Mouse (Mus musculus): ENCODE results near the gene Madd. TPM values are rescaled to one million over a fixed set of nuclear protein-coding genes. Genes with fewer than 3 reads are reported as not detected.
"Not testable (repeated sequence)": the region's sequence is repeated elsewhere in the genome, so short reads cannot be mapped to it uniquely, and the experiment has no call there.

Gene Madd
- polyA plus RNA-seq, 1 experiment from 2014 or later, result 16.5 TPM

GRCm38 (mm10) chr2:91112491-91112890, 71.1 kb downstream of the Madd start:
- no peak overlapping the region for H3K9ac ChIP-seq
- 35% methylated on average over 4 of the region's 4 CpGs for WGBS
- H3K9me3 ChIP-seq, result no peaks in the 10 kb centered on the region
- H3K27ac ChIP-seq, result no peak overlapping the region
- H3K4me2 ChIP-seq, result no peak overlapping the region
- no peaks in the 10 kb centered on the region for H3K36me3 ChIP-seq
- H3K4me1 ChIP-seq, result 0 out of 2 replicates have a peak, but pooled peaks cover 9% of the 10 kb centered on the region
- ATAC-seq (ENCODE audit: insufficient number of reproducible peaks, insufficient read depth, low FRiP score, low TSS enrichment, low read depth), result no peak
- H3K27me3 ChIP-seq, result peaks cover 19% of the 10 kb centered on the region
- no peak overlapping the region for H3K4me3 ChIP-seq

- H3K27me3 ChIP-seq, result peaks cover 14% of the 10 kb centered on the region
- not testable (repeated sequence) for ATAC-seq (ENCODE audit: insufficient number of reproducible peaks, insufficient read depth, low FRiP score, low TSS enrichment, low read depth); H3K9me3 ChIP-seq; H3K9ac ChIP-seq; H3K4me2 ChIP-seq; H3K4me1 ChIP-seq; H3K36me3 ChIP-seq; H3K27ac ChIP-seq; H3K4me3 ChIP-seq
- 83% methylated on average over 3 of the region's 3 CpGs for WGBS
Measured at GRCm38 (mm10) chr2:91111832-91112231, 71.8 kb downstream of the Madd start.

GRCm38 (mm10) chr2:91110429-91110828, 73.2 kb downstream of the Madd start:
- no peak overlapping the region for H3K9ac ChIP-seq
- peaks cover 4% of the 10 kb centered on the region for H3K27me3 ChIP-seq
- 76% methylated on average over 6 of the region's 6 CpGs for WGBS
- no peak for ATAC-seq (ENCODE audit: insufficient number of reproducible peaks, insufficient read depth, low FRiP score, low TSS enrichment, low read depth)
- 0 out of 2 replicates have a peak, but pooled peaks cover 6% of the 10 kb centered on the region for H3K4me1 ChIP-seq
- no peak overlapping the region for H3K4me2 ChIP-seq
- H3K9me3 ChIP-seq, result no peaks in the 10 kb centered on the region
- no peak overlapping the region for H3K27ac ChIP-seq
- H3K36me3 ChIP-seq, result no peaks in the 10 kb centered on the region
- no peak overlapping the region for H3K4me3 ChIP-seq

- Histone ChIP-seq H3K4me3 (no peak overlapping the region), H3K36me3 (no peaks in the 10 kb centered on the region), H3K9me3 (no peaks in the 10 kb centered on the region), H3K27ac (no peak overlapping the region), H3K4me2 (no peak overlapping the region), H3K27me3 (peaks cover 3% of the 10 kb centered on the region; the same call in 1 of the 2 replicates), H3K4me1 (0 out of 2 replicates have a peak, but pooled peaks cover under 1% of the 10 kb centered on the region), H3K9ac (no peak overlapping the region)
- ATAC-seq (ENCODE audit: insufficient number of reproducible peaks, insufficient read depth, low FRiP score, low TSS enrichment, low read depth), result no peak
- WGBS, result 87% methylated on average over 5 of the region's 5 CpGs
Measured at GRCm38 (mm10) chr2:91109807-91110385, 73.7 kb downstream of the Madd start.

- Histone ChIP-seq H3K4me3 (no peak overlapping the region), H3K9ac (no peak overlapping the region), H3K27ac (no peak overlapping the region), H3K36me3 (no peaks in the 10 kb centered on the region), H3K9me3 (no peaks in the 10 kb centered on the region), H3K4me1 (no peaks in the 10 kb centered on the region), H3K27me3 (no peaks in the 10 kb centered on the region), H3K4me2 (no peak overlapping the region)
- WGBS, result 83% methylated on average over 5 of the region's 5 CpGs
- no peak for ATAC-seq (ENCODE audit: insufficient number of reproducible peaks, insufficient read depth, low FRiP score, low TSS enrichment, low read depth)
Measured at GRCm38 (mm10) chr2:91109241-91109640, 74.4 kb downstream of the Madd start.

GRCm38 (mm10) chr2:91108156-91108555, 75.5 kb downstream of the Madd start:
- no peak overlapping the region for H3K9ac ChIP-seq

GRCm38 (mm10) chr2:91101124-91101740, 82.4 kb downstream of the Madd start:
- ATAC-seq (ENCODE audit: insufficient number of reproducible peaks, insufficient read depth, low FRiP score, low TSS enrichment, low read depth), result peak; percentile 60; the same call in 1 of the 2 replicates
- 7% methylated on average over 7 of the region's 7 CpGs for WGBS
- no peaks in the 10 kb centered on the region for H3K9me3 ChIP-seq
- no peak overlapping the region; the same call in 1 of the 2 replicates for H3K27ac ChIP-seq
- no peaks in the 10 kb centered on the region for H3K4me1 ChIP-seq
- H3K4me3 ChIP-seq, result no peak overlapping the region
- 0 out of 2 replicates have a peak overlapping the region, but pooled peaks have one; percentile 36 for H3K9ac ChIP-seq
- H3K4me2 ChIP-seq, result no peak overlapping the region
- H3K27me3 ChIP-seq, result no peaks in the 10 kb centered on the region
- H3K36me3 ChIP-seq, result no peaks in the 10 kb centered on the region

More at GRCm38 (mm10) chr2:91108156-91108555, 75.5 kb downstream of the Madd start:
- H3K9me3 ChIP-seq, result no peaks in the 10 kb centered on the region
- WGBS, result 82% methylated on average over 3 of the region's 3 CpGs
- H3K4me1 ChIP-seq, result no peaks in the 10 kb centered on the region
- H3K27me3 ChIP-seq, result no peaks in the 10 kb centered on the region
- no peak for ATAC-seq (ENCODE audit: insufficient number of reproducible peaks, insufficient read depth, low FRiP score, low TSS enrichment, low read depth)
- H3K4me3 ChIP-seq, result no peak overlapping the region
- H3K36me3 ChIP-seq, result no peaks in the 10 kb centered on the region
- no peak overlapping the region for H3K27ac ChIP-seq
- H3K4me2 ChIP-seq, result no peak overlapping the region

- Histone ChIP-seq H3K9me3 (no peaks in the 10 kb centered on the region), H3K4me2 (no peak overlapping the region), H3K9ac (no peak overlapping the region), H3K4me1 (no peaks in the 10 kb centered on the region), H3K27ac (no peak overlapping the region), H3K4me3 (no peak overlapping the region), H3K36me3 (no peaks in the 10 kb centered on the region), H3K27me3 (no peaks in the 10 kb centered on the region)
- no peak for ATAC-seq (ENCODE audit: insufficient number of reproducible peaks, insufficient read depth, low FRiP score, low TSS enrichment, low read depth)
- 83% methylated on average over 2 of the region's 2 CpGs for WGBS
Measured at GRCm38 (mm10) chr2:91098156-91098555, 85.5 kb downstream of the Madd start.

GRCm38 (mm10) chr2:91097015-91097414, 86.6 kb downstream of the Madd start:
- Histone ChIP-seq H3K4me3 (no peak overlapping the region), H3K4me1 (no peaks in the 10 kb centered on the region), H3K9me3 (no peaks in the 10 kb centered on the region), H3K36me3 (no peaks in the 10 kb centered on the region), H3K9ac (peak overlapping the region; percentile 27; the same call in 1 of the 2 replicates), H3K4me2 (no peak overlapping the region), H3K27me3 (no peaks in the 10 kb centered on the region), H3K27ac (no peak overlapping the region)
- no peak for ATAC-seq (ENCODE audit: insufficient number of reproducible peaks, insufficient read depth, low FRiP score, low TSS enrichment, low read depth)
- 88% methylated on average over 10 of the region's 10 CpGs for whole genome bisulfite sequencing

- Histone ChIP-seq H3K36me3 (no peaks in the 10 kb centered on the region), H3K4me3 (no peak overlapping the region), H3K4me2 (no peak overlapping the region), H3K27ac (no peak overlapping the region), H3K27me3 (no peaks in the 10 kb centered on the region), H3K9me3 (no peaks in the 10 kb centered on the region), H3K4me1 (no peaks in the 10 kb centered on the region), H3K9ac (peak overlapping the region; percentile 27; the same call in 1 of the 2 replicates)
- ATAC-seq (ENCODE audit: insufficient number of reproducible peaks, insufficient read depth, low FRiP score, low TSS enrichment, low read depth), result no peak
- WGBS, result 70% methylated on average over 14 of the region's 14 CpGs
Measured at GRCm38 (mm10) chr2:91096524-91096923, 87.1 kb downstream of the Madd start.

GRCm38 (mm10) chr2:91090827-91091226, 92.8 kb downstream of the Madd start:
- Histone ChIP-seq H3K4me2 (no peak overlapping the region), H3K27ac (no peak overlapping the region), H3K9ac (no peak overlapping the region), H3K27me3 (no peaks in the 10 kb centered on the region), H3K4me3 (no peak overlapping the region), H3K9me3 (no peaks in the 10 kb centered on the region), H3K36me3 (no peaks in the 10 kb centered on the region), H3K4me1 (no peaks in the 10 kb centered on the region)
- no peak for ATAC-seq (ENCODE audit: insufficient number of reproducible peaks, insufficient read depth, low FRiP score, low TSS enrichment, low read depth)
- 72% methylated on average over 6 of the region's 6 CpGs for WGBS

GRCm38 (mm10) chr2:91090208-91090607, 93.4 kb downstream of the Madd start:
- Histone ChIP-seq H3K9ac (no peak overlapping the region), H3K4me3 (no peak overlapping the region), H3K27ac (no peak overlapping the region), H3K4me1 (no peaks in the 10 kb centered on the region), H3K4me2 (no peak overlapping the region), H3K27me3 (no peaks in the 10 kb centered on the region), H3K9me3 (no peaks in the 10 kb centered on the region), H3K36me3 (no peaks in the 10 kb centered on the region)
- 78% methylated on average over 6 of the region's 6 CpGs for WGBS
- no peak for ATAC-seq (ENCODE audit: insufficient number of reproducible peaks, insufficient read depth, low FRiP score, low TSS enrichment, low read depth)

All from embryonic facial prominence, embryonic 13.5 days (tissue).